Mouse (Mus musculus) heart, postnatal 0 days (tissue): ENCODE measurements around the gene Cchcr1. TPM values are rescaled to one million over a fixed set of nuclear protein-coding genes. Genes with fewer than 3 reads are reported as not detected.

Experiments used
- ATAC-seq: fragments of 200-750 bp; cut with Nextera tagmentation; 2 replicates; pipeline ENCODE4 v1.8.0; 2017; ENCODE audit warnings: low read depth, moderate number of reproducible peaks, moderate library complexity; ENCODE audit not compliant: insufficient read depth
- DNase-seq: peaks from one replicate; pipeline ENCODE4 v3.0.0-alpha.2; 2016; ENCODE audit warnings: low spot score
- H3K27ac ChIP-seq: fragments of 300-500 bp; sonication (generic); 2 replicates; pipeline ENCODE4 v1.5.1; 2014; ENCODE audit warnings: low read depth, mild to moderate bottlenecking
- H3K27me3 ChIP-seq: fragments of 300-500 bp; sonication (generic); 2 replicates; pipeline ENCODE4 v1.6.1; 2014; ENCODE audit warnings: low read length, mixed read lengths; ENCODE audit not compliant: control insufficient read depth, insufficient read depth
- H3K36me3 ChIP-seq: fragments of 300-500 bp; sonication (generic); replicated peaks from 2 replicates; pipeline ENCODE4 v1.6.1; 2014; ENCODE audit warnings: low read length, mixed read lengths; ENCODE audit not compliant: control insufficient read depth, insufficient read depth
- H3K4me1 ChIP-seq: fragments of 300-500 bp; sonication (generic); 2 replicates; pipeline ENCODE4 v1.6.1; 2014; ENCODE audit warnings: antibody characterized with exemption; ENCODE audit not compliant: control insufficient read depth, insufficient read depth
- H3K4me2 ChIP-seq: fragments of 300-500 bp; sonication (generic); 2 replicates; pipeline ENCODE4 v1.6.1; 2014; ENCODE audit warnings: low read depth, mild to moderate bottlenecking, low read length, moderate library complexity
- H3K4me3 ChIP-seq: fragments of 300-500 bp; sonication (generic); 2 replicates; pipeline ENCODE4 v1.5.1; 2014; ENCODE audit warnings: low read depth, low read length
- H3K9ac ChIP-seq: fragments of 300-500 bp; sonication (generic); replicated peaks from 2 replicates; pipeline ENCODE4 v1.6.1; 2014; ENCODE audit warnings: low read depth, low read length, mixed read lengths
- H3K9me3 ChIP-seq: fragments of 300-500 bp; sonication (generic); replicated peaks from 2 replicates; pipeline ENCODE4 v1.6.1; 2016; ENCODE audit warnings: low read length; ENCODE audit not compliant: control insufficient read depth
- CTCF ChIP-seq: IDR thresholded peaks from 2 replicates; pipeline ENCODE4 v1.5.1; 2016; ENCODE audit warnings: antibody characterized with exemption, control low read depth, low read depth
- EP300 ChIP-seq: IDR thresholded peaks from 2 replicates; pipeline ENCODE4 v1.6.1; 2016; ENCODE audit warnings: antibody characterized with exemption, low read depth
- WGBS: fragments of 180-500 bp; shearing (Covaris S2); extraction: QIAGEN DNeasy Blood & Tissue Kit; methylation state at CpG from one replicate; pipeline ENCODE4 v1.1.7; 2014; 5-methylcytosine and 5-hydroxymethylcytosine counted together
- polyA plus RNA-seq: library from polyadenylated mRNA; unstranded; fragments of >200 nt; fragmentation: Nextera tagmentation; extraction: Ambion mirVana; gene quantifications from 2 replicates; pipeline ENCODE4 v1.2.1, GENCODE M21; 2015
- total RNA-seq: library from RNA; depleted of rRNA; stranded (reverse); fragments of >200 nt; gene quantifications from 2 replicates; pipeline ENCODE4 v1.2.3, GENCODE M21; 2014; ENCODE audit warnings: low replicate concordance

Gene Cchcr1
- total and polyA plus RNA-seq, 2 experiments from 2014 or later: 4.5 to 30.8 TPM

DNA sequence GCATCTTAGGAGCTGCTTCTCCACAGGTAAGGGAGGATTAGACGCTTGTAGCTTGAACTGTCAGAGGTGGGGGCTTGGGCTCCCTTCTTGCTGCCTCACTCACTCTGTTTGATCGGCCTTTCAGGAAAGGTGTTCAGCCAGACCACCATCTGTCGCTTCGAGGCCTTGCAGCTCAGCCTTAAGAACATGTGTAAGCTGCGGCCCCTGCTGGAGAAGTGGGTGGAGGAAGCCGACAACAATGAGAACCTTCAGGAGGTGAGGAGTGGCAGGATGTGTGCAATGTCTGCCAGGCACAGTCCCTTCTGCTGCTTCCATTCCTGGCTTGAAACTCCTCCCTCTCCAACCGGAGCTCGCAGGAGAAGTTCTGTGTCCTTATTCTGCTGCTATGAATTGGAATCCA, 7.6 kb upstream of the Cchcr1 start:
- 13% methylated on average over 8 of the region's 8 CpGs for WGBS
- TF ChIP-seq EP300 (no peak), CTCF (peak; percentile 63)
- Histone ChIP-seq H3K4me1 (no peaks in the 10 kb centered on the region), H3K27me3 (peaks cover 41% of the 10 kb centered on the region), H3K9me3 (no peaks in the 10 kb centered on the region), H3K4me3 (no peak overlapping the region), H3K27ac (no peak overlapping the region), H3K9ac (no peak overlapping the region), H3K36me3 (peaks cover 3% of the 10 kb centered on the region; the same call in 1 of the 2 replicates), H3K4me2 (no peak overlapping the region)
- ATAC-seq (no peak), DNase-seq (peak; percentile 34)

DNA sequence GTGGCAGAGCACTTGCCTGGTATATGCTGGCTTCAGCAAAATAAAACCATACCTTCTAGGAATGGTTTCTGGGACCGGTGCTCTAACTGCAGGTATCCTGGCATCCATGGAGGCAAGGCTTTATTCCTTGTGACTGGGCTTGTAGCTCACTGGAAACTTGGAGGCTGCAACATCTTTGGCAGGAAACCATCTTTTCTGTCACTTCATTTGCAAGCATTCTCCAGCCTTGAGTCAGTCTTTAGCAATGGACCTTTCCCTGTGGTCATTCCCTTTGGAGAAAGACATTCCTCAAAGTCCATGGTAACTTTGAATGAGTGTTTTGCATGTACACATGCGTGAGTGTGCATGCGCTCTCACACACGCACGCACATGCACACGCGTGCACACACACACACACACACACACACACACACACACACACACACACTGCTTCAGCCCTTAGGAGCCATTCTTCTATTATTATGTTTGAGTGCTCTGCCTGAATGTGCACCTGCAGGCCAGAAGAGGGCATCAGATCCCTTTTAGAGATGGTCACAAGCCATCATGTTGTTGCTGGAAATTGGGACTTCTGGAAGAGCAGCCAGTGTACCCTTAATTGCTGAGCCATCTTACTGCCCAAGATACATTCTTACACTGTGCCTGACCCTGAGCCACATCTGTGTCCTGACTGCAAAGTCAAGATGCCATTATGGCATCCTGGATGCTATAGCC, 3.8 kb upstream of the Cchcr1 start:
- Histone ChIP-seq H3K27ac (no peak overlapping the region), H3K27me3 (peaks cover 6% of the 10 kb centered on the region), H3K9me3 (no peaks in the 10 kb centered on the region), H3K4me3 (no peak overlapping the region), H3K9ac (no peak overlapping the region), H3K4me2 (no peak overlapping the region), H3K36me3 (peaks cover 3% of the 10 kb centered on the region; the same call in 1 of the 2 replicates), H3K4me1 (peaks cover 21% of the 10 kb centered on the region)
- 93% methylated on average over 7 of the region's 7 CpGs for WGBS
- DNase-seq (peak; percentile 26), ATAC-seq (no peak)
- TF ChIP-seq EP300: no peak
- peak; percentile 63 for TF ChIP-seq CTCF

DNA sequence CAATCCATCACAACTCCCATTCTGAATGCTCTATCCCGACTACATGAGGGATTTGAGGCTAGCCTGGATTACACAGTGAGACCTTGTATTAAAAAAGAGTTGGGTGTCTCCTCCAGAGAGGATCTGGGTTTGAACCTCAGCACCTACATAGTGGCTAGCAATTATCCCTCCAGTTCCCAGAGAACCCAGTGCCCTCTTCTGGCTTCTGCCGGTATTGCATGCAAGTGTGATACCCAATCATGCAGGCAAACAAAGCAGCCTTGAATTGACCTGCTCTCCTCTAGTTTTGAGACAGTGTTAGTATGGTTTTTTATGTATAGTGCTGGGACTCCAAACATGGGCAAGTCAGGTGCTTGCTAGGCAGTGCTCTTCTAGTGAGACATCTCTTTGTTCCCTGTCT, 3.0 kb upstream of the Cchcr1 start:
- no peak overlapping the region for H3K4me2 ChIP-seq
- ATAC-seq: no peak

DNA sequence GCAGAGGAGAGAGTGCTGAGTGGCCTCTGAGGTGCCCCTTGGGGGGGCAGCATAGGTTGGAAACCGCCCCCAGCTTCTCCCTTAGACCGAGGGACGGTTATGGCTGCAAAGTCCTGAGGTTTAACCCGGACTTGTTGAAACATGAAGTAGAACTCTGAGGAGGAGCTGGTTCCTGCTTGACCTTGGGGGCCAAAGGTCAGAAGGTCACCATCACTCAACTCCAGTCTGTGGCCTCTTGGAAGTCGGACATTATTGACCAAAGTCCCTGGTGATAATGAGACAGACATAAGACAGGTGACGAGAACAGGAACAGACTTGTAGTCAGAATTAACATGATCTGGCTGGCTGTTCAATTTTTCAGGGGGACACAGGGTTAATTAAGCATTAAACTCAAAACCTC, 2.1 kb upstream of the Cchcr1 start:
- TF ChIP-seq EP300: no peak
- no peak for TF ChIP-seq CTCF
- H3K27me3 ChIP-seq: no peaks in the 10 kb centered on the region
- H3K9me3 ChIP-seq: no peaks in the 10 kb centered on the region
- peaks cover 3% of the 10 kb centered on the region; the same call in 1 of the 2 replicates for H3K36me3 ChIP-seq
- peaks cover 21% of the 10 kb centered on the region for H3K4me1 ChIP-seq
- 69% methylated on average over 6 of the region's 6 CpGs for WGBS
- peak overlapping the region; percentile 64; the same call in 1 of the 2 replicates for H3K9ac ChIP-seq
- peak overlapping the region; percentile 64; the same call in 1 of the 2 replicates for H3K4me3 ChIP-seq
- no peak overlapping the region for H3K27ac ChIP-seq
- H3K4me2 ChIP-seq: peak overlapping the region; percentile 84
- ATAC-seq (no peak), DNase-seq (no peak)

More for the DNA sequence above, 3.0 kb upstream of the Cchcr1 start:
- Histone ChIP-seq H3K27ac (no peak overlapping the region), H3K9ac (no peak overlapping the region), H3K4me1 (peaks cover 21% of the 10 kb centered on the region), H3K4me3 (no peak overlapping the region), H3K27me3 (peaks cover 2% of the 10 kb centered on the region; the same call in 1 of the 2 replicates), H3K36me3 (peaks cover 3% of the 10 kb centered on the region; the same call in 1 of the 2 replicates), H3K9me3 (no peaks in the 10 kb centered on the region)
- WGBS: 10% methylated on average over 2 of the region's 2 CpGs
- peak; percentile 21 for DNase-seq
- peak; percentile 70 for TF ChIP-seq CTCF
- no peak for TF ChIP-seq EP300

DNA sequence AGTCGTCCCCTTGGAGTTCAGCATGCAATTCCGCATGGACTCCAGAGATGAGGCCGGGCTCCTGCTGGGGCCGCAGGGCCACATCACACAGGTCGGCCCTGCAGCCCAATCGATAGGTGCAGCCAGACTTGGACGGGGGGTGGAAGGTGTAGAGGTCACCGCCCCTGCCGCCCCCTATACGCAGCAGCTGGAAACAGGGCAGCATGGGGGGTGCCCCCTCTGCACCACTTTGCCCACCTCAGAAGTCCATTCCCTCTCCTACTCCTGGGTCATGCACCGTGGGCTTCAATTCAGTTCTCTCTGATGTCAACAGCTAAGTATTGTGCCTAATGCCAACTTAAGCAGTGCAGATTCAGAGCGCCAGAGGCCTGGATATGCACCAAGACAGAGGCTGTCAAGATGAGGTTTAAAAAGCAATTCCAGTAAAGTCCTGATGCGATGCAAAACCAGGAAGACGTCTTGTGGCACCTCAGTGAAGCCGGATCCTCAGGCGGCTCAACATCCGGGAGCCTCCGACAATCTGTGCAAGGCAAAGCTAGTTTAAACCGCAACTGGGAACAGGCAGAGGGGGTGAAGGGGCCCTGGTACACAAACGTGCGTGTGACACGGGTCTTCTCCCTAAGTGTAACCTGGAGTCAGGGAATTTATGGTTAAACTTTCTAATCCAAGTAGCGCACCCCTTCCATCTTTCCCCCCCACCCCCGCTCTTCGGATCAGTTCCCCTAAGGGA, 824 bp upstream of the Cchcr1 start:
- 3% methylated on average over 25 of the region's 25 CpGs for WGBS
- ATAC-seq: peak; percentile 24
- peak; percentile 8 for DNase-seq

More for the DNA sequence above, 824 bp upstream of the Cchcr1 start:
- Histone ChIP-seq H3K9ac (peak overlapping the region; percentile 64), H3K36me3 (peaks cover 7% of the 10 kb centered on the region; the same call in 1 of the 2 replicates), H3K27me3 (no peaks in the 10 kb centered on the region), H3K4me1 (peaks cover 21% of the 10 kb centered on the region), H3K4me3 (peak overlapping the region; percentile 64), H3K4me2 (peak overlapping the region; percentile 84), H3K9me3 (no peaks in the 10 kb centered on the region), H3K27ac (peak overlapping the region; percentile 4; the same call in 1 of the 2 replicates)
- no peak for TF ChIP-seq EP300
- no peak for TF ChIP-seq CTCF
